In the genomic region with DNA sequence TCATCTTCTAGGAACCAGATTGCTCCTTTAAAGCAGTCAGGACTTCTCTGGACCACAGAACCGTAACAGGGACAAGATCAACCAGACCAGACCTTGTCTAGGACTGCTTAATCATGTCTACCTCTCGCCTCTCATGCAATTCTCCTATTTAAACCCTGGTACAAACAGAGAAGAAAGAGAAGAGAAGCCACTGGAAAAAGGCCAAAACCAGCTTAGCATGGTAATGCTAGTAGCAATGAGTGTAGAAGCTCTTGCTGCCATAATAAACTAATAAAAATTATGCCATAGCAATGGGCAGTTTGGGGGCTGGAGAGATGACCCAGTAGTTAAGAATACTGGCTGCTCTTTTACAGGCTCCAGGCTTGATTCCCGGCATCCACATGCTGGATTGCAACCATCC, we compare ENCODE assay signal across 23 mouse cellular contexts. TPM values are rescaled to one million over a fixed set of nuclear protein-coding genes. Genes with fewer than 3 reads are reported as not detected.
A peak's percentile ranks its signal among the peaks of the same experiment; 100 is the strongest.
DNase-seq lines count a peak whose midpoint lies in the region; TF ChIP-seq lines count a peak whose summit lies in the region.
"Had no signal": no experiment of that assay in that cellular context is flagged by ENCODE, and none has a peak within 500 bp of the region (broad histone marks: within the 10 kb centered on the region; RNA-seq: fewer than 3 reads in every experiment).

No protein-coding gene starts in this region.

- intact Hi-C loops in gastrocnemius, adult 2 months (cut with DNase I): no loop called here

- no peaks in the 10 kb centered on the region for H3K27me3 ChIP-seq in testis, adult 2 months (ENCODE audit: control insufficient read depth, insufficient read depth, low read length)
- H3K27me3 ChIP-seq: CH12.LX; embryonic facial prominence, embryonic 13.5 days; embryonic facial prominence, embryonic 15.5 days; forebrain, embryonic 13.5 days; forebrain, embryonic 15.5 days had no signal

- H3K27ac ChIP-seq in gastrocnemius, adult 2 months: peak overlapping the region; percentile 16; the same call in 1 of the 2 replicates
- peak overlapping the region; percentile 7; the same call in 1 of the 2 replicates for H3K27ac ChIP-seq in testis, adult 2 months (ENCODE audit: control insufficient read depth, insufficient read depth, low read depth, low read length)
- H3K27ac ChIP-seq: embryonic facial prominence, embryonic 13.5 days; embryonic facial prominence, embryonic 15.5 days; forebrain, embryonic 13.5 days; forebrain, embryonic 15.5 days had no signal

- H3K36me3 ChIP-seq in testis, adult 2 months (ENCODE audit: control insufficient read depth, insufficient read depth, low read length): peaks cover 1% of the 10 kb centered on the region

- no peak for TF ChIP-seq CTCF in gastrocnemius, adult 2 months (IDR thresholded peaks at IDR 0.05)
- TF ChIP-seq CTCF in testis, adult 2 months (IDR thresholded peaks at IDR 0.05; ENCODE audit: control insufficient read depth, insufficient read depth, insufficient replicate concordance, low read depth, low read length): no peak

- TF ChIP-seq POLR2A in testis, adult 2 months (IDR thresholded peaks at IDR 0.05; ENCODE audit: control insufficient read depth, low read depth, low read length): no peak

- no peak overlapping the region for H3K4me3 ChIP-seq in gastrocnemius, adult 2 months
- H3K4me3 ChIP-seq in testis, adult 2 months (ENCODE audit: control insufficient read depth, low read depth, low read length): no peak overlapping the region; the same call in 1 of the 2 replicates
- H3K4me3 ChIP-seq: embryonic facial prominence, embryonic 13.5 days; embryonic facial prominence, embryonic 15.5 days; erythroblast, embryonic 14.5 days; forebrain, embryonic 13.5 days; forebrain, embryonic 15.5 days had no signal

- H3K4me1 ChIP-seq in testis, adult 2 months (ENCODE audit: control insufficient read depth, insufficient read depth, low read length): no peaks in the 10 kb centered on the region
- H3K4me1 ChIP-seq: embryonic facial prominence, embryonic 13.5 days; embryonic facial prominence, embryonic 15.5 days; forebrain, embryonic 13.5 days; forebrain, embryonic 15.5 days had no signal

- DNase-seq in gastrocnemius, adult 2 months: no peak
- DNase-seq in gastrocnemius, adult 8-10 months (ENCODE audit: low spot score in 2 of 2): no peak
- DNase-seq in testis, postnatal 10 days (ENCODE audit: low spot score): no peak
- no peak for DNase-seq in layer of hippocampus, adult 9-10 months (ENCODE audit: low spot score)
- DNase-seq: adrenal gland, postnatal 25 days; B cell, adult 2 months; cerebellum, adult 11 months; cerebellum, adult 18-20 months; cerebellum, adult 8-10 months; cerebellum, adult 9-11 months; cerebellum, postnatal 14 days; cerebellum, postnatal 36 days; embryo, embryonic 11 days; forebrain, postnatal 0 days had no signal

RNA-seq across cellular contexts. Expression of gene Ap3s2, which starts 13.5 kb away (rescaled TPM):
- total RNA-seq in gastrocnemius, adult 2 months (2021): 10 to 100 TPM; 17.1 to 19.0 TPM
- 10 to 100 TPM; 18.5 to 21.0 (median 20.0) TPM for total RNA-seq in gastrocnemius, adult 8-10 months (2022)
- polyA plus RNA-seq in testis, adult 2 months (2012; rRNA removed): 5.6 and 6.3 TPM in 2 replicates

RNA-seq across cellular contexts. Expression of gene Arpin, which starts 28.2 kb away (rescaled TPM):
- total RNA-seq in gastrocnemius, adult 2 months (2021): 1 to 10 TPM; 2.7 to 3.3 TPM
- 1 to 10 TPM; 2.0 to 3.4 (median 2.7) TPM for total RNA-seq in gastrocnemius, adult 8-10 months (2022)
- 0.43 and 0.51 TPM in 2 replicates for polyA plus RNA-seq in testis, adult 2 months (2012; rRNA removed)
- total RNA-seq: CH12.LX, G1E had no signal
- polyA plus RNA-seq: CD4-positive, CD25-positive, alpha-beta regulatory T cell, adult 4 months; erythroblast, embryonic 14.5 days; G1E had no signal

RNA-seq across cellular contexts. Expression of gene Anpep, which starts 46.1 kb away (rescaled TPM):
- total RNA-seq in gastrocnemius, adult 2 months (2021): 1 to 10 TPM; 4.1 to 7.2 TPM
- 1 to 10 TPM; 2.8 to 5.8 (median 3.5) TPM for total RNA-seq in gastrocnemius, adult 8-10 months (2022)
- polyA plus RNA-seq in testis, adult 2 months (2012; rRNA removed): 1.7 and 2.3 TPM in 2 replicates
- polyA plus RNA-seq: G1E had no signal
